Mouse (Mus musculus) lung, embryonic 16.5 days (tissue): Measurements from ENCODE around the gene Rorc. TPM values are rescaled to one million over a fixed set of nuclear protein-coding genes. Genes with fewer than 3 reads are reported as not detected.

Source experiments
- ATAC-seq: fragments of 200-750 bp; cut with Nextera tagmentation; 2 replicates; pipeline ENCODE4 v1.8.0; 2017; ENCODE audit warnings: low read depth, mild to moderate bottlenecking, moderate library complexity
- H3K27ac ChIP-seq: fragments of 300-500 bp; sonication (generic); 2 replicates; pipeline ENCODE4 v1.5.1; 2014; ENCODE audit warnings: mild to moderate bottlenecking, control low read depth, low read length
- H3K27me3 ChIP-seq: fragments of 300-500 bp; sonication (generic); 2 replicates; pipeline ENCODE4 v1.6.1; 2014; ENCODE audit warnings: low read depth, low read length, mixed read lengths; ENCODE audit not compliant: control insufficient read depth, insufficient read depth
- H3K36me3 ChIP-seq: fragments of 300-500 bp; sonication (generic); 2 replicates; pipeline ENCODE4 v1.6.1; 2014; ENCODE audit warnings: low read length; ENCODE audit not compliant: control insufficient read depth, insufficient read depth
- H3K4me1 ChIP-seq: fragments of 300-500 bp; sonication (generic); replicated peaks from 2 replicates; pipeline ENCODE4 v1.6.1; 2014; ENCODE audit warnings: low read length, mixed read lengths; ENCODE audit not compliant: control insufficient read depth, insufficient read depth
- H3K4me2 ChIP-seq: fragments of 300-500 bp; sonication (generic); 2 replicates; pipeline ENCODE4 v1.6.1; 2014; ENCODE audit warnings: low read depth, low read length, control low read depth
- H3K4me3 ChIP-seq: fragments of 300-500 bp; sonication (generic); 2 replicates; pipeline ENCODE4 v1.5.1; 2014; ENCODE audit warnings: mild to moderate bottlenecking, low read length, control low read depth
- H3K9ac ChIP-seq: fragments of 300-500 bp; sonication (generic); 2 replicates; pipeline ENCODE4 v1.6.1; 2014; ENCODE audit warnings: low read length, control low read depth
- H3K9me3 ChIP-seq: fragments of 300-500 bp; sonication (generic); 2 replicates; pipeline ENCODE4 v1.6.1; 2016; ENCODE audit warnings: low read length; ENCODE audit not compliant: control insufficient read depth
- WGBS: fragments of 180-500 bp; shearing (Covaris S2); extraction: QIAGEN DNeasy Blood & Tissue Kit; methylation state at CpG from one replicate; pipeline ENCODE4 v1.1.7; 2014; 5-methylcytosine and 5-hydroxymethylcytosine counted together
- polyA plus RNA-seq: library from polyadenylated mRNA; unstranded; fragments of >200 nt; fragmentation: Nextera tagmentation; extraction: Ambion mirVana; gene quantifications from 2 replicates; pipeline ENCODE4 v1.2.1, GENCODE M21; 2015

Gene Rorc
- polyA plus RNA-seq, 1 experiment from 2014 or later, result 8.9 TPM

- Histone ChIP-seq H3K9ac (no peak overlapping the region), H3K27me3 (no peaks in the 10 kb centered on the region), H3K4me3 (no peak overlapping the region), H3K4me1 (no peaks in the 10 kb centered on the region), H3K4me2 (no peak overlapping the region), H3K9me3 (no peaks in the 10 kb centered on the region), H3K27ac (no peak overlapping the region), H3K36me3 (no peaks in the 10 kb centered on the region)
- 81% methylated on average over 9 of the region's 9 CpGs for WGBS
- ATAC-seq, result no peak
Observed at GRCm38 (mm10) chr3:94436420-94436819, 63.8 kb downstream of the Rorc start.

GRCm38 (mm10) chr3:94441182-94441581, 68.6 kb downstream of the Rorc start:
- ATAC-seq, result no peak
- H3K27me3 ChIP-seq, result no peaks in the 10 kb centered on the region

GRCm38 (mm10) chr3:94442951-94443596, 70.5 kb downstream of the Rorc start, which contains the start of gene Mrpl9:
Mrpl9 (plus strand) TSS chr3:94443318.
- Histone ChIP-seq H3K9ac (peak within 1 kb of the TSS; percentile 96), H3K4me1 (peaks cover 6% of the 10 kb centered on the region), H3K27ac (peak within 1 kb of the TSS; percentile 69), H3K9me3 (no peaks in the 10 kb centered on the region), H3K27me3 (no peaks in the 10 kb centered on the region), H3K4me2 (peak within 1 kb of the TSS; percentile 85), H3K36me3 (peaks cover 29% of the 10 kb centered on the region), H3K4me3 (peak within 1 kb of the TSS; percentile 98)
- WGBS, result 0% methylated on average over 38 of the region's 39 CpGs
- peak; percentile 99 for ATAC-seq

More at GRCm38 (mm10) chr3:94441182-94441581, 68.6 kb downstream of the Rorc start:
- Histone ChIP-seq H3K36me3 (peaks cover 12% of the 10 kb centered on the region), H3K4me2 (no peak overlapping the region), H3K9ac (no peak overlapping the region), H3K4me3 (no peak overlapping the region), H3K9me3 (no peaks in the 10 kb centered on the region), H3K27ac (no peak overlapping the region), H3K4me1 (peaks cover 6% of the 10 kb centered on the region)
- 36% methylated on average over 3 of the region's 3 CpGs for WGBS

- Histone ChIP-seq H3K4me1 (peaks cover 6% of the 10 kb centered on the region), H3K27me3 (no peaks in the 10 kb centered on the region), H3K9me3 (no peaks in the 10 kb centered on the region), H3K36me3 (peaks cover 34% of the 10 kb centered on the region), H3K4me3 (peak within 1 kb of the TSS; percentile 98), H3K4me2 (peak within 1 kb of the TSS; percentile 85), H3K27ac (peak within 1 kb of the TSS; percentile 69), H3K9ac (peak within 1 kb of the TSS; percentile 96)
- under 1% methylated on average over 23 of the region's 24 CpGs for WGBS
- ATAC-seq, result no peak
Observed at GRCm38 (mm10) chr3:94443597-94443964, 71.0 kb downstream of the Rorc start, which contains the start of gene Oaz3. Oaz3 (minus strand) TSS chr3:94443915.

Other genes starting within 250 kb of the Rorc start
- not detected in 2 replicates for gene Gm10696, start 194.6 kb upstream of the Rorc start, polyA plus RNA-seq
- gene Gm5286, start 176.1 kb upstream of the Rorc start, polyA plus RNA-seq, result not detected in 2 replicates
- gene Gm4778, start 108.8 kb upstream of the Rorc start, polyA plus RNA-seq, result not detected in 2 replicates
- 10.2 TPM in 2 replicates for gene Them4, start 62.7 kb upstream of the Rorc start, polyA plus RNA-seq
- gene Them5, start 30.7 kb upstream of the Rorc start, polyA plus RNA-seq, result 0.40 and 0.73 TPM in 2 replicates
- 0.16 and 0.68 TPM in 2 replicates for gene C2cd4d, start 10.4 kb upstream of the Rorc start, polyA plus RNA-seq
- gene Lingo4, start 25.7 kb downstream of the Rorc start, polyA plus RNA-seq, result 0.35 and 0.44 TPM in 2 replicates
- gene Tdrkh, start 40.5 kb downstream of the Rorc start, polyA plus RNA-seq, result 12.5 and 12.6 TPM in 2 replicates
- gene Mrpl9, start 70.5 kb downstream of the Rorc start, polyA plus RNA-seq, result 58.8 and 59.8 TPM in 2 replicates
- gene Oaz3, start 71.1 kb downstream of the Rorc start, polyA plus RNA-seq, result 0.31 and 0.49 TPM in 2 replicates
- gene Celf3, start 105.5 kb downstream of the Rorc start, polyA plus RNA-seq, result 2.3 and 3.3 TPM in 2 replicates
- gene Riiad1, start 107.5 kb downstream of the Rorc start, polyA plus RNA-seq, result 16.1 and 28.1 TPM in 2 replicates
- gene Snx27, start 209.9 kb downstream of the Rorc start, polyA plus RNA-seq, result 38.6 and 45.6 TPM in 2 replicates